Mouse (Mus musculus): ENCODE data around the gene Syna. TPM values are rescaled to one million over a fixed set of nuclear protein-coding genes. Genes with fewer than 3 reads are reported as not detected.

The Syna gene
- total RNA-seq, 2 experiments from 2014 or later, result not detected

- DNase-seq (ENCODE audit: low spot score), result no peak
Measured at GRCm38 (mm10) chr5:134568030-134568429, 8.1 kb upstream of the Syna start.

GRCm38 (mm10) chr5:134567445-134567844, 7.5 kb upstream of the Syna start:
- DNase-seq (ENCODE audit: low spot score), result no peak

- DNase-seq (ENCODE audit: low spot score), result no peak
Measured at GRCm38 (mm10) chr5:134565696-134566095, 5.7 kb upstream of the Syna start.

- no peak for DNase-seq (ENCODE audit: low spot score)
Measured at GRCm38 (mm10) chr5:134564272-134564671, 4.3 kb upstream of the Syna start.

- DNase-seq (ENCODE audit: low spot score), result no peak
Measured at GRCm38 (mm10) chr5:134560450-134561171, 640 bp upstream of the Syna start.

GRCm38 (mm10) chr5:134555463-134556164, 4.4 kb downstream of the Syna start:
- peak; percentile 53 for DNase-seq (ENCODE audit: low spot score)

GRCm38 (mm10) chr5:134553951-134554546, 5.9 kb downstream of the Syna start:
- DNase-seq (ENCODE audit: low spot score), result no peak

GRCm38 (mm10) chr5:134552110-134552972, 7.6 kb downstream of the Syna start, which contains the start of gene Clip2:
Clip2 (minus strand) TSS chr5:134552434.
- DNase-seq (ENCODE audit: low spot score), result peak; percentile 99

- DNase-seq (ENCODE audit: low spot score), result peak; percentile 26
Measured at GRCm38 (mm10) chr5:134551233-134552109, 8.5 kb downstream of the Syna start.

GRCm38 (mm10) chr5:134550836-134551232, 9.1 kb downstream of the Syna start:
- DNase-seq (ENCODE audit: low spot score), result no peak

GRCm38 (mm10) chr5:134549640-134550168, 10.3 kb downstream of the Syna start:
- no peak for DNase-seq (ENCODE audit: low spot score)

GRCm38 (mm10) chr5:134548306-134548705, 11.7 kb downstream of the Syna start:
- DNase-seq (ENCODE audit: low spot score), result no peak

- no peak for DNase-seq (ENCODE audit: low spot score)
Measured at GRCm38 (mm10) chr5:134546790-134547189, 13.2 kb downstream of the Syna start.

GRCm38 (mm10) chr5:134545242-134545629, 14.7 kb downstream of the Syna start:
- DNase-seq (ENCODE audit: low spot score), result no peak

- peak; percentile 29 for DNase-seq (ENCODE audit: low spot score)
Measured at GRCm38 (mm10) chr5:134544516-134545241, 15.3 kb downstream of the Syna start.

GRCm38 (mm10) chr5:134541640-134542039, 18.3 kb downstream of the Syna start:
- DNase-seq (ENCODE audit: low spot score), result peak; percentile 85

GRCm38 (mm10) chr5:134540881-134541280, 19.1 kb downstream of the Syna start:
- peak; percentile 30 for DNase-seq (ENCODE audit: low spot score)

- peak; percentile 60 for DNase-seq (ENCODE audit: low spot score)
Measured at GRCm38 (mm10) chr5:134539891-134540290, 20.1 kb downstream of the Syna start.

- no peak for DNase-seq (ENCODE audit: low spot score)
Measured at GRCm38 (mm10) chr5:134536036-134536435, 23.9 kb downstream of the Syna start.

GRCm38 (mm10) chr5:134532417-134532816, 27.6 kb downstream of the Syna start:
- no peak for DNase-seq (ENCODE audit: low spot score)

Measured in gastrocnemius, adult 18-20 months (tissue).